Mouse (Mus musculus): Measurements from ENCODE around the gene Zcchc24.
A peak's percentile ranks its signal among the peaks of the same experiment; 100 is the strongest.

The Zcchc24 gene

GRCm38 (mm10) chr14:25718471-25718870 is 50.4 kb downstream of the Zcchc24 start:
- peak; percentile 29 for DNase-seq (ENCODE audit: low read depth, low spot score)

GRCm38 (mm10) chr14:25717718-25718117 is 51.1 kb downstream of the Zcchc24 start:
- no peak for DNase-seq (ENCODE audit: low read depth, low spot score)

GRCm38 (mm10) chr14:25716528-25716927 is 52.3 kb downstream of the Zcchc24 start:
- DNase-seq (ENCODE audit: low read depth, low spot score) = no peak

- peak; percentile 49 for DNase-seq (ENCODE audit: low read depth, low spot score)
Observed at GRCm38 (mm10) chr14:25713443-25713842, 55.4 kb downstream of the Zcchc24 start.

GRCm38 (mm10) chr14:25711602-25712001 is 57.2 kb downstream of the Zcchc24 start:
- no peak for DNase-seq (ENCODE audit: low read depth, low spot score)

GRCm38 (mm10) chr14:25711177-25711576 is 57.7 kb downstream of the Zcchc24 start:
- DNase-seq (ENCODE audit: low read depth, low spot score) = no peak

- DNase-seq (ENCODE audit: low read depth, low spot score) = no peak
Observed at GRCm38 (mm10) chr14:25710681-25711080, 58.2 kb downstream of the Zcchc24 start.

GRCm38 (mm10) chr14:25710073-25710472 is 58.8 kb downstream of the Zcchc24 start:
- DNase-seq (ENCODE audit: low read depth, low spot score) = no peak

- DNase-seq (ENCODE audit: low read depth, low spot score) = no peak
Observed at GRCm38 (mm10) chr14:25708917-25709316, 59.9 kb downstream of the Zcchc24 start.

- DNase-seq (ENCODE audit: low read depth, low spot score) = no peak
Observed at GRCm38 (mm10) chr14:25708451-25708850, 60.4 kb downstream of the Zcchc24 start.

- peak; percentile 64 for DNase-seq (ENCODE audit: low read depth, low spot score)
Observed at GRCm38 (mm10) chr14:25707691-25708181, 61.1 kb downstream of the Zcchc24 start.

GRCm38 (mm10) chr14:25701986-25702385 is 66.9 kb downstream of the Zcchc24 start:
- peak; percentile 58 for DNase-seq (ENCODE audit: low read depth, low spot score)

GRCm38 (mm10) chr14:25696356-25696755 is 72.5 kb downstream of the Zcchc24 start:
- DNase-seq (ENCODE audit: low read depth, low spot score) = no peak

GRCm38 (mm10) chr14:25695059-25695458 is 73.8 kb downstream of the Zcchc24 start:
- peak; percentile 36 for DNase-seq (ENCODE audit: low read depth, low spot score)

- peak; percentile 47 for DNase-seq (ENCODE audit: low read depth, low spot score)
Observed at GRCm38 (mm10) chr14:25694569-25694897, 74.3 kb downstream of the Zcchc24 start.

GRCm38 (mm10) chr14:25693888-25694568 is 74.8 kb downstream of the Zcchc24 start, which contains the start of gene Ppif:
Ppif (plus strand) TSS chr14:25694154.
- peak; percentile 99 for DNase-seq (ENCODE audit: low read depth, low spot score)

- no peak for DNase-seq (ENCODE audit: low read depth, low spot score)
Observed at GRCm38 (mm10) chr14:25693271-25693887, 75.5 kb downstream of the Zcchc24 start.

- DNase-seq (ENCODE audit: low read depth, low spot score) = no peak
Observed at GRCm38 (mm10) chr14:25686983-25687901, 81.6 kb downstream of the Zcchc24 start.

GRCm38 (mm10) chr14:25686216-25686945 is 82.5 kb downstream of the Zcchc24 start:
- DNase-seq (ENCODE audit: low read depth, low spot score) = no peak

GRCm38 (mm10) chr14:25682020-25682419 is 86.8 kb downstream of the Zcchc24 start:
- DNase-seq (ENCODE audit: low read depth, low spot score) = no peak

- DNase-seq (ENCODE audit: low read depth, low spot score) = no peak
Observed at GRCm38 (mm10) chr14:25679625-25680024, 89.2 kb downstream of the Zcchc24 start.

All from CD4-positive, CD25-positive, alpha-beta regulatory T cell, adult 2 months (primary cell).